Mouse (Mus musculus): ENCODE results near the gene Tmem51. TPM values are rescaled to one million over a fixed set of nuclear protein-coding genes. Genes with fewer than 3 reads are reported as not detected.

The Tmem51 gene
- total RNA-seq, 2 experiments from 2014 or later: 0.48 to 0.88 TPM

GRCm38 (mm10) chr4:142081631-142082283 lies 2.3 kb downstream of the Tmem51 start:
- peak; percentile 41 for DNase-seq (ENCODE audit: low spot score)

- DNase-seq (ENCODE audit: low spot score): peak; percentile 42
These were observed 3.0 kb downstream of the Tmem51 start for GRCm38 (mm10) chr4:142080901-142081630.

GRCm38 (mm10) chr4:142080487-142080767 lies 3.7 kb downstream of the Tmem51 start:
- DNase-seq (ENCODE audit: low spot score): no peak

GRCm38 (mm10) chr4:142079629-142080486 lies 4.2 kb downstream of the Tmem51 start:
- no peak for DNase-seq (ENCODE audit: low spot score)

GRCm38 (mm10) chr4:142077572-142078271 lies 6.4 kb downstream of the Tmem51 start:
- no peak for DNase-seq (ENCODE audit: low spot score)

- DNase-seq (ENCODE audit: low spot score): no peak
These were observed 7.2 kb downstream of the Tmem51 start for GRCm38 (mm10) chr4:142076883-142077282.

- DNase-seq (ENCODE audit: low spot score): no peak
These were observed 8.2 kb downstream of the Tmem51 start for GRCm38 (mm10) chr4:142075931-142076330.

GRCm38 (mm10) chr4:142074060-142074732 lies 9.9 kb downstream of the Tmem51 start:
- no peak for DNase-seq (ENCODE audit: low spot score)

- DNase-seq (ENCODE audit: low spot score): no peak
These were observed 12.7 kb downstream of the Tmem51 start for GRCm38 (mm10) chr4:142071243-142071991.

GRCm38 (mm10) chr4:142070840-142071239 lies 13.3 kb downstream of the Tmem51 start:
- DNase-seq (ENCODE audit: low spot score): no peak

GRCm38 (mm10) chr4:142068899-142069812 lies 14.9 kb downstream of the Tmem51 start:
- no peak for DNase-seq (ENCODE audit: low spot score)

GRCm38 (mm10) chr4:142066576-142066975 lies 17.5 kb downstream of the Tmem51 start:
- DNase-seq (ENCODE audit: low spot score): no peak

GRCm38 (mm10) chr4:142065835-142066234 lies 18.3 kb downstream of the Tmem51 start:
- DNase-seq (ENCODE audit: low spot score): no peak

GRCm38 (mm10) chr4:142065270-142065669 lies 18.8 kb downstream of the Tmem51 start:
- DNase-seq (ENCODE audit: low spot score): peak; percentile 40

GRCm38 (mm10) chr4:142064582-142065228 lies 19.4 kb downstream of the Tmem51 start:
- no peak for DNase-seq (ENCODE audit: low spot score)

- no peak for DNase-seq (ENCODE audit: low spot score)
These were observed 21.0 kb downstream of the Tmem51 start for GRCm38 (mm10) chr4:142063057-142063534.

GRCm38 (mm10) chr4:142061485-142062240 lies 22.4 kb downstream of the Tmem51 start:
- DNase-seq (ENCODE audit: low spot score): no peak
